Mouse (Mus musculus): ENCODE measurements around the gene Efcab5.

GRCm38 (mm10) chr11:77098332-77098972 lies 90.3 kb downstream of the Efcab5 start:
- no peak for TF ChIP-seq CTCF (conservative IDR thresholded peaks at IDR 0.05; ENCODE audit: low read length)
- TF ChIP-seq POU5F1 (IDR thresholded peaks at IDR 0.05; ENCODE audit: borderline replicate concordance, low read length) = no peak
